Mouse (Mus musculus) forebrain, embryonic 14.5 days (tissue): ENCODE measurements around the gene Dnajc4. TPM values are rescaled to one million over a fixed set of nuclear protein-coding genes. Genes with fewer than 3 reads are reported as not detected.

Experiments used
- ATAC-seq: fragments of 200-750 bp; cut with Nextera tagmentation; 2 replicates; pipeline ENCODE4 v1.8.0; 2017; ENCODE audit warnings: mild to moderate bottlenecking, moderate library complexity
- DNase-seq: peaks from one replicate; pipeline ENCODE4 v3.0.0-alpha.2; 2015; ENCODE audit warnings: low spot score
- H3K27ac ChIP-seq: fragments of 300-500 bp; sonication (generic); 2 replicates; pipeline ENCODE4 v1.5.1; 2014; ENCODE audit warnings: low read depth, mild to moderate bottlenecking, control low read depth, low read length, moderate library complexity
- H3K27me3 ChIP-seq: fragments of 300-500 bp; sonication (generic); replicated peaks from 2 replicates; pipeline ENCODE4 v1.6.1; 2014; ENCODE audit warnings: low read length, control low read depth, mixed read lengths; ENCODE audit not compliant: control insufficient read depth, insufficient read depth
- H3K36me3 ChIP-seq: fragments of 300-500 bp; sonication (generic); 2 replicates; pipeline ENCODE4 v1.6.1; 2014; ENCODE audit warnings: low read length, control low read depth; ENCODE audit not compliant: control insufficient read depth, insufficient read depth
- H3K4me1 ChIP-seq: fragments of 300-500 bp; sonication (generic); 2 replicates; pipeline ENCODE4 v1.6.1; 2014; ENCODE audit warnings: antibody characterized with exemption, low read length, control low read depth; ENCODE audit not compliant: control insufficient read depth, insufficient read depth
- H3K4me2 ChIP-seq: fragments of 300-500 bp; sonication (generic); 2 replicates; pipeline ENCODE4 v1.6.1; 2014; ENCODE audit warnings: mild to moderate bottlenecking, control low read depth, low read length
- H3K4me3 ChIP-seq: fragments of 300-500 bp; sonication (generic); 2 replicates; pipeline ENCODE4 v1.5.1; 2014; ENCODE audit warnings: low read depth, low read length, control low read depth
- H3K9ac ChIP-seq: fragments of 300-500 bp; sonication (generic); 2 replicates; pipeline ENCODE4 v1.6.1; 2014; ENCODE audit warnings: mild to moderate bottlenecking, low read length, control low read depth, moderate library complexity
- H3K9me3 ChIP-seq: fragments of 300-500 bp; sonication (generic); replicated peaks from 2 replicates; pipeline ENCODE4 v1.6.1; 2016; ENCODE audit warnings: low read length, control low read depth, mixed read lengths; ENCODE audit not compliant: control insufficient read depth
- WGBS: fragments of 180-500 bp; shearing (Covaris S2); extraction: QIAGEN DNeasy Blood & Tissue Kit; methylation state at CpG from one replicate; pipeline ENCODE4 v1.1.7; 2014; 5-methylcytosine and 5-hydroxymethylcytosine counted together
- polyA plus RNA-seq: library from polyadenylated mRNA; unstranded; fragments of >200 nt; fragmentation: Nextera tagmentation; extraction: Ambion mirVana; gene quantifications from 2 replicates; pipeline ENCODE4 v1.2.1, GENCODE M21; 2014

Dnajc4 gene
- polyA plus RNA-seq, 1 experiment from 2014 or later, result 25.2 TPM

- WGBS, result 88% methylated on average over 8 of the region's 8 CpGs
Measured at GRCm38 (mm10) chr19:6989251-6989650, 3.1 kb downstream of the Dnajc4 start.

GRCm38 (mm10) chr19:6987904-6988285 is 4.5 kb downstream of the Dnajc4 start:
- Histone ChIP-seq H3K4me3 (peak overlapping the region; percentile 78), H3K27me3 (no peaks in the 10 kb centered on the region), H3K9ac (peak overlapping the region; percentile 89), H3K36me3 (0 out of 2 replicates have a peak, but pooled peaks cover 14% of the 10 kb centered on the region), H3K4me1 (peaks cover 20% of the 10 kb centered on the region), H3K4me2 (peak overlapping the region; percentile 86), H3K27ac (0 out of 2 replicates have a peak overlapping the region, but pooled peaks have one; percentile 75), H3K9me3 (no peaks in the 10 kb centered on the region)
- WGBS, result 6% methylated on average over 8 of the region's 8 CpGs
- ATAC-seq (no peak), DNase-seq (no peak)

More at GRCm38 (mm10) chr19:6989251-6989650, 3.1 kb downstream of the Dnajc4 start:
- ATAC-seq (no peak), DNase-seq (no peak)
- Histone ChIP-seq H3K4me1 (peaks cover 24% of the 10 kb centered on the region), H3K4me3 (no peak overlapping the region), H3K27ac (no peak overlapping the region), H3K27me3 (no peaks in the 10 kb centered on the region), H3K9ac (no peak overlapping the region), H3K9me3 (no peaks in the 10 kb centered on the region), H3K4me2 (no peak overlapping the region), H3K36me3 (0 out of 2 replicates have a peak, but pooled peaks cover 9% of the 10 kb centered on the region)

- Histone ChIP-seq H3K9ac (peak within 1 kb of the TSS; percentile 89), H3K9me3 (no peaks in the 10 kb centered on the region), H3K27me3 (no peaks in the 10 kb centered on the region), H3K27ac (peak within 1 kb of the TSS; percentile 75), H3K4me3 (peak within 1 kb of the TSS; percentile 78), H3K36me3 (peaks cover 17% of the 10 kb centered on the region), H3K4me1 (peaks cover 19% of the 10 kb centered on the region), H3K4me2 (peak within 1 kb of the TSS; percentile 86)
- ATAC-seq (peak; percentile 68), DNase-seq (peak; percentile 71)
- WGBS, result 2% methylated on average over 65 of the region's 85 CpGs
Measured at GRCm38 (mm10) chr19:6987061-6987903, 5.1 kb downstream of the Dnajc4 start, which contains the start of gene Vegfb. TSS of gene Vegfb (minus strand) at chr19:6987651.

DNA sequence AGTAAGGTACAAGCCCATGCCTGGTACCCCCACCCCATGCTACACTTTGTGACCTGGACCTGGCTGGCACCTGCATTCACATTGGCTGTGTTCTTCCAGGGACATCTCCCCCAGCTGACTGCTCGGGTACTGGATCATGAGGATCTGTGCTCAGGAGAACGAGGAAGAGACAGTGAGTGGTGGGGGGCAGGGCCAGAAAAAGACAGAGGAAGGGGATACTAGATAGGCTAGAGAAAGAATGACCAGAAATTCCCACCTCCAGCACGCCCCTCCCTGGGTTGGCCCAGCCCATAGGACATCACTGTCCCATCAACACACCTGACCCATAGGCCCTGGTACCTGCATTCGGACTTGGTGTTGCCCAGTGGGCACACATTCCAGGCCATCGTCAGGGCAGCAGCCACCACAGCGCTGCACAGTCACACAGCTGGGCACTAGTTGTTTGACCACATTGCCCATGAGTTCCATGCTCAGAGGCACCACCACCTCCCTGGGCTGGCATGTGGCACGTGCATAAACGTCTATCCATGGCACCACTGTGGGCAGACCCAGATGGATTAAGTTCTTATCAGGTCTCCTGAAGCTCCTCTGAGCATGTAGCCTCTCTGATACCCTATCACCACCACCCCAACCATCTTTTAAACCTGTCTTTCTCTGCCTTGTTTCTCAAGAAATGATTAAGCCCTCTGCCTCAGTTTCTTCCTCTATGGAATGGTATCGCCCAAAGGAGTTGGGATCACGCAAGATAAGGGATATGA is 6.2 kb downstream of the Dnajc4 start:
- ATAC-seq, result no peak
- Histone ChIP-seq H3K9me3 (no peaks in the 10 kb centered on the region), H3K36me3 (peaks cover 20% of the 10 kb centered on the region), H3K27ac (no peak overlapping the region), H3K27me3 (no peaks in the 10 kb centered on the region), H3K4me1 (peaks cover 16% of the 10 kb centered on the region), H3K4me2 (peak overlapping the region; percentile 86), H3K4me3 (peak overlapping the region; percentile 78), H3K9ac (peak overlapping the region; percentile 89; the same call in 1 of the 2 replicates)
- 83% methylated on average over 10 of the region's 10 CpGs for WGBS
- DNase-seq, result no peak

- peaks cover 20% of the 10 kb centered on the region for H3K36me3 ChIP-seq
- ATAC-seq (no peak), DNase-seq (no peak)
- no peak overlapping the region for H3K9ac ChIP-seq
- no peaks in the 10 kb centered on the region for H3K9me3 ChIP-seq
- H3K4me3 ChIP-seq, result no peak overlapping the region
- no peaks in the 10 kb centered on the region for H3K27me3 ChIP-seq
- 82% methylated on average over 19 of the region's 19 CpGs for WGBS
- H3K4me1 ChIP-seq, result peaks cover 20% of the 10 kb centered on the region
- H3K27ac ChIP-seq, result no peak overlapping the region
- H3K4me2 ChIP-seq, result no peak overlapping the region
Measured at GRCm38 (mm10) chr19:6985300-6985699, 7.1 kb downstream of the Dnajc4 start.

DNA sequence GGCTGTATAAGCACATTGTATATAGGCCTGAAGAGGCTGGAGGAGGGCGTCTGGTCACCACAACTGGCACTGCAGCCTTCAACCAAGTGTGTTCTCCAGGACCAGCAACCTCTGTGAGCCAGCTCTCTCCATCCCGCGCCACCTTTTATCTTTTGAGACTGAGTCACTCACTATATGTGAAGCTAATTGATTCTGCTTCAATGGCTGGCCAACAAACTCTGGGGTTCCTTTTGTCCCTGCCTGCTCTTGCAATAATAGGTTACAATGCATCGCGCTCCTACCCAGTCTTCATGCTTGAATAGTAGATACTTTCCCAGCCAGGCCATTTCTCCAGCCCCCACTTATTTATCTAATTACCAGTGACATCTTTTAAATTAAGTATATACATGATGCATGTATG is 8.8 kb downstream of the Dnajc4 start:
- Histone ChIP-seq H3K36me3 (peaks cover 25% of the 10 kb centered on the region), H3K9me3 (no peaks in the 10 kb centered on the region), H3K4me2 (no peak overlapping the region), H3K4me1 (peaks cover 29% of the 10 kb centered on the region), H3K27me3 (no peaks in the 10 kb centered on the region), H3K27ac (no peak overlapping the region), H3K4me3 (no peak overlapping the region), H3K9ac (no peak overlapping the region)
- ATAC-seq (no peak), DNase-seq (peak; percentile 53)
- WGBS, result 20% methylated on average over 5 of the region's 5 CpGs

GRCm38 (mm10) chr19:6981465-6981864 is 10.9 kb downstream of the Dnajc4 start:
- DNase-seq (no peak), ATAC-seq (no peak)
- Histone ChIP-seq H3K4me2 (no peak overlapping the region), H3K27me3 (no peaks in the 10 kb centered on the region), H3K9me3 (no peaks in the 10 kb centered on the region), H3K4me3 (no peak overlapping the region), H3K4me1 (peaks cover 24% of the 10 kb centered on the region), H3K27ac (no peak overlapping the region), H3K36me3 (peaks cover 45% of the 10 kb centered on the region), H3K9ac (no peak overlapping the region)
- WGBS, result 90% methylated on average over 4 of the region's 4 CpGs

DNA sequence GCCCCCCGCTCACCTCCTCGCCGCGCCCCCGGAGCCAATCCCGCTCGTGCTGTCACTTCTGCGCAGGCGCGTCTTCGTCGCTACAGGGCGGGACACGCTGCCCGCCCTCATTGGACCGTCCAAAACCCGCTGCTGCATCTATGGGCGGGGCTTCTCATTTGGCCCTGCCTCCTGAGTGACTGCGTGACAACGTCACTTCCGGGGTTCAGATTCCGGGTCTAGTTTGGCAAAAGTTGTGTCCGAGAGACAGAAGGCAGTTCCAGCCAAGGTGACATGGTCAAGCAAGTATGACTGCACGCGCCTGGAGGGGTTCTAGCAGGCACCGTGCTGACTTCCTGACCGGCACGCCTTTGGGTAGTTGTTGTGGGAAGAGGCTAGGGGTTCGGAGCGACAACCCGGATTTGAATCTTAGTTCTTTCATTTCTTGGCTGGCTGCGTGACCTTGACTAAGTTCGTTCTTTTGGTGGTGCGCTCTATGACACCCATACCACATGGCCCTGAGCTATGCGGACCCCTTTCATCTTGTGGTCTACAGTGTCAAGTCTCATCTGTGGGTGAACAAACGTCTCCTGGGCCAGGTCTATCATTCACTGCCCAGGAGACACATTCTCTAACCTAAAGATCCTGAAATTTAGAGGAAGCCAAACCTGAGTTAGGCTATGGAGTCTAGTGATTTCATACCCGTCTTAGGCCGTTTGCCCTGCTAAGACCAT is 11.8 kb downstream of the Dnajc4 start, which contains the start of gene Fkbp2:
TSS of gene Fkbp2 (minus strand) at position 121 of the 713 bp plus-strand sequence.
- Histone ChIP-seq H3K27ac (peak within 1 kb of the TSS; percentile 91), H3K36me3 (peaks cover 45% of the 10 kb centered on the region), H3K4me1 (peaks cover 26% of the 10 kb centered on the region), H3K9ac (peak within 1 kb of the TSS; percentile 79), H3K4me3 (peak within 1 kb of the TSS; percentile 64), H3K9me3 (no peaks in the 10 kb centered on the region), H3K4me2 (peak within 1 kb of the TSS; percentile 78), H3K27me3 (no peaks in the 10 kb centered on the region)
- DNase-seq, result peak; percentile 99
- peak; percentile 88 for ATAC-seq
- 1% methylated on average over 38 of the region's 38 CpGs for WGBS
